Mouse (Mus musculus): Measurements from ENCODE around the gene Camk1g. TPM values are rescaled to one million over a fixed set of nuclear protein-coding genes. Genes with fewer than 3 reads are reported as not detected.

The Camk1g gene
- total RNA-seq, 1 experiment from 2014 or later: 0.09 TPM

DNA sequence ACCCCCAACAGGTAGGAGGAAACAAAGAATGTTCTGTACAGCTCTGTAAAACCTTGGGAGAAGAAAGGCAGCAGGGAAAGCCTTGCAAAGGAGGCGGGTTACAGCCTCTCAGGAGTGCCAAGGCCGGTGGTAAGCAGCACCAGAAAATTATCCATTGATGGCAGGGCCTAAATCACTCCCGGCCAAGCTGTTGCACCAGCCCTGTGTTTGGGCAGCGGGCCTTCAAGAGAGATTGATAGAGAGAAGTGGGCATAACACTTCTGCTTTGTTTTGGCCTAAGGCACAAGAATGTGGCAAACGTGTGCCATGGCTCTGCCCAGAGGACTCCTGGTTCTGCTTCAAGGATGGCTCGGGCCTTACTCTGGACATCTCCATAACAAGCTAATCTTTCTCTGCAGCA, 9.5 kb upstream of the Camk1g start:
- no peak for ATAC-seq (replicated peaks; ENCODE audit: low read depth, poor library complexity, severe bottlenecking)

DNA sequence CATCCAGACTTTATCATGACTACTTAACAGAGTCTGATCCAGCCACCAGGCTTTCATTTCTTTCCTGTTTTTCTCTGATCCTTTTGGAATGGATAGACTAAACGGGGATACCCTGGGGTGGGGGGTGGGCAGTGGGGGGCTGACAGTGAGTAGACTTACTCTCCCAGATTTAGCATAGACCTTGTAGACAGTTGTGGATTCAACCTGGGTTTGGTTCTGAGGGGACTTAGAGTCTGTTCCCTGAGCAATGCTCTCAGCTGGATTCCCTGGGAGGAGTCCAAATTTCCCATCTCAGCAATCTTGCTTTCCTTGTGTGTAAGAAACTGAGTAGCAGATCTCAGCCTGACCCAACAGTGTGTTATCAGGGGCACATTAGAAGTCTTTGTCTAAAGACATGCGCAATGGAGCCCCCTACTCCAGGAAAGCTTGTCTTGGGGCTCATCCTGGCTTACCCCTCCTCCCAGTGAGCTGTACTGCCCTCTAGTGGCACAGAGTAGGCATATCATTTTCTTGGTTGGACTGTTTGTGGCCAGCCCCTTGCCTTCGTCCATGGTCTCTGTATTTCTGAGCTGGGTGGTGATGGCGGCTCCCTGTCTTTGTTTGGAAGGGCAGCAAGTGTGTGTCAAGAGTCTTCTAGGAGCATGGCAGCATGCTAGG, 6.5 kb upstream of the Camk1g start:
- ATAC-seq (replicated peaks; ENCODE audit: low read depth, poor library complexity, severe bottlenecking): peak; percentile 93

DNA sequence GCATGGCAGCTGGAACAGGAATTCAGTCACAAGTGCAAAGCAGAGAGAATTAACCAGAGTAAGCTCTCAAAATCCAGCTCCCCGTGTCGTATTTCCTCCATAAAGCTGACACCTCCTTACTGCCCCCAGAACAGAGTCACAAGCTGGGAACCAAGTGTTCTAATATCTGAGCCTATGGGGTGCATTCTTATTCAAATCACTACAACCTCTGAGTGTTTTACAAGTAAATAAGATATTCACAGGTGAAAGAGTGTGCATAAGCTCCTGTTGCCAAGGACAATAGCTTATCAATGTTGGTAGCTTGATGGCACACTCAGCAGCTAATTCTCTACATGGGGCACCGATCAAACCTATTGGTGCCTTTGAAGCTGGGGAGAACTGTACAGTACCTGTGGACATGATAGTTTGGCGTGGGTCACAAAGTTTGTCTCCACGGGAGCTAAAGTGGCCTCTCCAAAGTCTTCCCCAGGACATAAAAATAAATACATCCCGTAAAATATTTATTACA, 3.9 kb upstream of the Camk1g start:
- ATAC-seq (replicated peaks; ENCODE audit: low read depth, poor library complexity, severe bottlenecking): no peak

DNA sequence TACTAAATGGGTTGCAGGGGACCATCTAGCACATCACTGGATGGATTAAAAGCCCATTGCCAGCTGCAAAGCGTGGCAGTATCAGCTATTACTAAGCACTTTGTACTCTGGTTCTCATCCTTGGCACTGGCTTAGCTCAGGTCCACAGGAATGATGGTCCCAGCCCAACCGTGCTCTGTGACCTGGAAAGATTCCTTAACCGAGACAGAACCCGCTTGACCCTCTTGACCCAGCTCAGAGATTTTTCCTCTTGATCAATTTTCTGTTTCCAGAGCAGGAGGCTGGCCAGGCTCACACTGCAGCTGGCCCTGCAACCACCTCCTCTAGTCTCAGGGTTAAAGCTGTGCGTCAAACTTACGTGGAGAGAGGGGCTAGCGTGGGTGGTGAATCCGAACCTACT, 1.0 kb downstream of the Camk1g start:
- ATAC-seq (replicated peaks; ENCODE audit: low read depth, poor library complexity, severe bottlenecking): no peak

DNA sequence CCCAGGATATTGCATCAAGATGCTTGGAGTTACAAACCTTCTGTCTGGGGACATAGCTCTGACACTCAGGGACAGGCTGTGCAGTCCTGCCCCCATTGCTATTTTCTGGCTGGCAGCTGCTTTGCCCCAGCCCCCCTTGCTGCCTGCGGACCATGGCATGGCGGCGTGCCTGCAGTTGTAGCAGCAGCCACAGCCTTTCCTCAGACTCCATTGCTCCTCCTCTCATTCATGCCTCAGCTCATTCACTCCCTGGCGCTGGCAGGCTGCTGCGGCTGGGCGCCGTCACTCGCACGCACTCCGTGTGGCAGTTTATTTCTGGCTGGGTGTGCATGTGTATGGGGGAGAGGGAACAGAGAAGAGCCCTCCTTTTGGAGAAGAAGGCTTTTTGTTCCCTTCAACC, 2.0 kb downstream of the Camk1g start:
- ATAC-seq (replicated peaks; ENCODE audit: low read depth, poor library complexity, severe bottlenecking): 0 out of 2 replicates have a peak, but pooled peaks have one; percentile 7

DNA sequence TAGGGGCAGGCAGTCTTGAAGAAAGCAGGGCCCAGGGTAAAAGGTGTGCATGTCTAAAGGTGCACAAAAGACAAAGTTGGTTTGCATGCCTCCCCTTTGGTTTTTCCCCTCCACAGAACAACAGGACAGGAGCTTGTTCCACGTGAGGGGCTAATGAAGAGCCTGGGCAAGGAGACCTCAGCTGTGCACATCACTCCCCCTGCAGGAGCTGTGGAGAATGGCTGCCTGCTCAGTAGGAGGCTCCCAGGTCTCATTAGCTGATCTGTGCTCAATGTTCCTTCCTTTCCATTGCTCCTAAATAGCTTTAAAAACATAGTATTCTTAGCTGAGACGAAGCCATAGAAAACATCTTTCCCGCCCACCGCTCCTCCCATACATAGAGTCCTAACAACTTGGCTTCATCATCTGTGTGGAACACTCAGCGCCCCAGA, 6.3 kb downstream of the Camk1g start:
- peak; percentile 97 for ATAC-seq (replicated peaks; ENCODE audit: low read depth, poor library complexity, severe bottlenecking)

DNA sequence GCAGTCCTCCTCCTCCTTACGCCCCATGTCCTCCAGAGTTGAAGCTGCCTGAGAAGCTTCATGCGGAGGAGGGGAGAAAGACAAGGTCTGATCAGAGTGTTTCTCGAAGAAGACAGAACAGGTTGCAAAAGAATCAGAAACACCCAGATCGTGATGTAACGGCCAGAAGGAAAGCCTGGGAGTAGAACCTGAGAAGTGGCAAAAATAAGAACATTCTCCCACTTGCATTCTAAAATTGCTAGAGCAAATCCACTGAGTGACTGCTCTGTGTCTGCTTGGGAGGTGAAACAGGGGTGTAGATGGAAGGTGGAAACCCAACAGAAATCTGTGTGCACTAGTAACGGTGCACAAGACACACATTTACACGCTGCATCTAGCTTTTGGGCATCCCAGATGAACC, 8.0 kb downstream of the Camk1g start:
- ATAC-seq (replicated peaks; ENCODE audit: low read depth, poor library complexity, severe bottlenecking): no peak

DNA sequence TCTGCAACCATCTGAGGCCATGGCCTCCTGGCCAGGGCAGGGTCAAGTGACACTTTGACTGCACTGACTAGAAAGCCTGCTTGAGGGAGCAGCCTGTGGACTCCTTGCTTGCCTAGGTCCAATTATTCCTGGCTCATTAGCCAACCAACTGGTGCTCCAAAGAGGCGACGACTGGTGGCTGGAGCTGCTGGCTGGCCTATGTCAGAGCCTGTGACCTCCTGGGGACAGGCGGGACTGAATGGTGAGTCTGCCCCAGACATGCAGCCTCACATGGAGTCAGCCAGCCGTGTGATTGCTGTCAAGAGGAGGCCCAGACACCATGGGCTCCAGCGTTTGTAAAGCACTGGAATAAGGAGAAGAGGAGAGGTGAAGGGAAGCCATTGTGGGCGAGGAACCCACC, 8.9 kb downstream of the Camk1g start:
- ATAC-seq (replicated peaks; ENCODE audit: low read depth, poor library complexity, severe bottlenecking): no peak

DNA sequence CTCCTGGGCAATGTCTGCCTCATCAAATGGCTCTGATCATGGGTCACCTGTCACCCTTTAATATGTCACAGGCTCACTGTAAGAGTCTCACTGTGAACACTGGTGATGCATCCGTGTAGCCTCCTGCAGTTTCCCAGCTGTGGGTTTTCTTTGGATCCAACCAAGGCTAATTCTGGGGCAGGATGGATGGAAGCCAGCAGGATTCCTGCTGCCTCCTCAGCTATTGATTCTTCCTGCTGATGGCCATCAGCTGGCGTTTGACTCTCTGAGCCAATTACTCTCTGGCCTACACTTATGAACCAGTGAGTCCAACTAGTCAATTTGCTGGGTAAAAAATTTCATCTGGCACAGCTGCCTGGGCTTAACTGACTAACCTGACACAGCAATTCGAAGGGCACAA, 10.9 kb downstream of the Camk1g start:
- ATAC-seq (replicated peaks; ENCODE audit: low read depth, poor library complexity, severe bottlenecking): no peak

DNA sequence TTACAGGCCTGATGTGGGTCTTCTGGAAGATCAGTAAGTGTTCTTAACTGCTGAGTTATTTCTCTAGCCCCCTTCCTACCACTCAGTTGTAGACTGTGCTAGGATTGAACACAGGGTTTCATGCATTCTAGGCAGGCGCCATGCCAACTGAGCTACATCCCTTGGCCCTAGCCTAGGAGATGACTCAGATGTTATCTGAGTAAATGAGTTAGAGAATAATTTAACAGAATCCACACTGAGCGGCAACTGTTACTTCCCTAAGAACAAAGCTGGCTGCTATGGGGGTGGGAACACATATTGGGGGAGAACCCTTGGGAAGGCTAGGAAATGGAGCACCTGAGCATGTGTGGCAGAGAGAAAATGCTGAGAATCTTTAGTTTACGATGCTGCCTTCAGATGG, 18.5 kb downstream of the Camk1g start:
- no peak for ATAC-seq (replicated peaks; ENCODE audit: low read depth, poor library complexity, severe bottlenecking)

DNA sequence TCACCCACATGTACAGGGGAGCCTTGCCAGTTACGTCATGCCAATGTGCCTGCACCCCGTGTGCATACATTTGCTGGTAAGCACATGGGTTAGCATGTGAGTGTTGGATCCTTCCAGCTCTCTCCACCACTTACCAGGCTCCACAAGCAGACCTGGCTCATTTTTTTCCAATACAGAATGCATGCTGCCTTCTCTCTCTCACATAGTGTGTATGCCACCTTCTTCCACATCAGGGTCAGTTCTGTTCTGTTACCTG, 19.6 kb downstream of the Camk1g start:
- ATAC-seq (replicated peaks; ENCODE audit: low read depth, poor library complexity, severe bottlenecking): no peak

DNA sequence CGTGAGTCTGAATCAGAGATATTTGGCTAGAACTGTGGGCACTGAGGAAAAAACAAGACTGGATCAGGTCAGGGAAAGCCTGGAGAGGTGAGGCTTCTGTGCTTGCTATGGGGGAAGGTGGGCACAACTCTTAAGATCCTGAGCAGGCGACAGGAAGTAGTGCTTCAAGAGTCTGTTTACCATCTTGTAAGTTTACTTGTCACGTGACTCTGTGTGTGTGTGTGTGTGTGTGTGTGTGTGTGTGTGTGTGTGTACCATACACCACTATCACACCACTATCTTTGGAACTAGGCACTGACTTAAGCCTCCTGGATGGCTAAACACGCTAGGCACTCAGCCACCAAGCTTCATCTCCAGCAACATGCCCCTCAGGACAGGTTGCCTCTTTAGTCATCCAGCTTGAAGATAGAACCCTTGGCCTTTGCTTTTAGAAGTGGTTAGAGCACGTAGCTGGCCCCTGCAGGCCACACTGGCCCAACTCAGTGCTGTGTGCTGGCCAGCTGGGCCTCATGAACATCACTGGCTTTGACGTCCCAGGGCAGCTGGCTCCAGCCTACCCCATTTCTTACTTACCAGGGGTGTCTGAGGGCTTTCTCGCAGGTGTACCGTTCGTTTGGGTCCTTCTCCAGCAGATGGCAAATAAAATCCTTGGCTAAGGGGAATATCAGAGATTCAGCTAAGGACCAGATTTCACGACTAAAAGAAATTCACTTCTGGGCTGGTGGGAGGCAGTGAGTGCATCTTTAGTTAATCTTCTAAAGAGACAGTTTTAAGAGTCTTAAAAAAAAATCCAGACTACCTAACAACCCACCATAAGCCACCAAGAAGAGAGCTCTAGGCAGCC, 20.2 kb downstream of the Camk1g start:
- ATAC-seq (replicated peaks; ENCODE audit: low read depth, poor library complexity, severe bottlenecking): no peak

DNA sequence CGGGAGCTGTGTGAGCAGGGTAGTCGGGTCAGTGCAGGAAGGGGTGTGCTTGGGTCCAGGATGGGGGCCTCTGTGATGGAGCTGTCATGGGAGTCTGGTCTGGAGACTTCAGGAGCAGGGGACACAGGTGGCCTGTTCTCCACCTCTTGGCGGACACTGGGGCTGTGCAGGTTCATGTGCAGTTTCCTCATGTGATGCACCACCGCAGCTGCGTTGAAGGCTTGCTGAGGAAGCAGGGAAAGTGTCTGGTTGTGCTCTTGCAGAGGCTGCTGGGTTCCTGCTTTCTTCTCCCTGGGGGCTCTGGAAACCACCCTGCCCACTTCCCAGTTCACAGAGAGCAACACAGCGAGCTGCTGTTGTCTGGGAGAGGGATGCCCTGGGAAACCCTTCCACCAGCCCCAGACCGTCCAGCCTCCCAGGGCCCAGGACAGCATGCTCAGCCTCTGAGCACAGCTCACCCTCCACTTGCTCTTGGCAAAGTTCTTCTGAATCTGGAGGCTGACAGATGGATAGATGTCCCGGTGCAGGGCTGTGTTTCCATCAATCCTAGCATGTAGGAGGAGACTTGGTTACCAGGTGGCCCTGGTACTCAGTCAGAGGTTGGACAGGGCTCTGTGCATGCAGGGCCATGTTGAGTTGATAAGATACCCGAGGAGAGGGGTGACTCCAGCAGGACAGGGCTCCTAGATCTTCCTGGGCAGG, 21.7 kb downstream of the Camk1g start:
- ATAC-seq (replicated peaks; ENCODE audit: low read depth, poor library complexity, severe bottlenecking): 0 out of 2 replicates have a peak, but pooled peaks have one; percentile 22

DNA sequence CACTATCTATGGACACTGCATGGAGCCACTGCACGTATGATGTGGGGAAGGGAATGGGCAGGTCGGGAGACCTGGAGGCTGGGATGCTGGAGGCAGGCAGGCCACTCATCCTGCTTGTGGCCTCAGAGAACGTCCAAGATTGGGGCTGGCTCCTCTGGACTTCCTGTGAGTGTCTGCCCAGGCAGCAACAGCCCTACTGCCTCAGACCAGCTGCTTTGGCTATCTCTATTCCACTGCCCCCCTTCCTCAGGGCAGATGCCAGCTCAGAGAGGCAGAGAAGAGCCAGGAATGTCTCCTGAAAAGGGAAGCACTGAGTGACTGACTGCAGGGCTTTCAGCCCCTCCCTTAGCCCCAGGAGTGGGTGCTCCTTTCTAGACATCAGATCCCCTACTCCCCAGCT, 23.2 kb downstream of the Camk1g start:
- no peak for ATAC-seq (replicated peaks; ENCODE audit: low read depth, poor library complexity, severe bottlenecking)

DNA sequence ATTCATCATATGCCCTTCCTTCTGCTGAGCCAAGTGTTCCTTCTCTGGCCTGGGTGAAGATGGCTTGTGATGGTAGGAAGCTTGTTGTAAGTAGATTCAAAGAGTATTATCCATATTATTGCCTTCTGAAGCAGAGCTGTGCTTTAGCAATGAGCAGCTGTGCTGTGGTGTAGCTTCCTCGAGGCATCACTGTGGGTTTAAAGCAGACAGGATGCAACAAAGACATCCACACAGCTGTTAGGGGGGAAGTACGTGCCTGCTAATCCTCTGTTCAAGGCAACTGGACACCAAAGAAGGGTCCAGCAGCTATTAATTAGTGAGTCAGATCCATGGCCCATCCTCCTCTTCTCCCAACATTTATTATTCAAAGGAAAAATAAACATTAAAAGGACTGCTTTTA, 25.1 kb downstream of the Camk1g start:
- ATAC-seq (replicated peaks; ENCODE audit: low read depth, poor library complexity, severe bottlenecking): no peak; the same call in 1 of the 2 replicates

DNA sequence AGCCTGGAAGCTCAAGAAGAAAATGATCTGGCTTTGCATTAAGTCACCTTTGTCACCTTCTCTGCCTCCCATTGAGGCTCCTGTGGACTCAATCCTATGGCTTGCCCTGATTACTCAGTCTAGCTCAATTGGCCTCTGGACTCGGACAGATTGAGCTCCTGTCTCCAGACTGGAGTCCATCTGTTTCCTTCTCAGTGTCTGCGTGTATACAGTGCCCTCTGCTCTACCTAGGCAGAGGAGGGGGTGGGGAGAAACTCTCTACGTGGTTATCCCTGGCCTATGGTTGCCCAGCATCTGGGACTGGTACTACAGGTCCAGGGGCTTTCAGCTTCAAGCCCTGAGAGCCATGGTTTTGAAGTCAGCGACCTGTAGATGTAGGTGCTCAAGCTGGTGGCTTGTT, 26.2 kb downstream of the Camk1g start:
- no peak for ATAC-seq (replicated peaks; ENCODE audit: low read depth, poor library complexity, severe bottlenecking)

DNA sequence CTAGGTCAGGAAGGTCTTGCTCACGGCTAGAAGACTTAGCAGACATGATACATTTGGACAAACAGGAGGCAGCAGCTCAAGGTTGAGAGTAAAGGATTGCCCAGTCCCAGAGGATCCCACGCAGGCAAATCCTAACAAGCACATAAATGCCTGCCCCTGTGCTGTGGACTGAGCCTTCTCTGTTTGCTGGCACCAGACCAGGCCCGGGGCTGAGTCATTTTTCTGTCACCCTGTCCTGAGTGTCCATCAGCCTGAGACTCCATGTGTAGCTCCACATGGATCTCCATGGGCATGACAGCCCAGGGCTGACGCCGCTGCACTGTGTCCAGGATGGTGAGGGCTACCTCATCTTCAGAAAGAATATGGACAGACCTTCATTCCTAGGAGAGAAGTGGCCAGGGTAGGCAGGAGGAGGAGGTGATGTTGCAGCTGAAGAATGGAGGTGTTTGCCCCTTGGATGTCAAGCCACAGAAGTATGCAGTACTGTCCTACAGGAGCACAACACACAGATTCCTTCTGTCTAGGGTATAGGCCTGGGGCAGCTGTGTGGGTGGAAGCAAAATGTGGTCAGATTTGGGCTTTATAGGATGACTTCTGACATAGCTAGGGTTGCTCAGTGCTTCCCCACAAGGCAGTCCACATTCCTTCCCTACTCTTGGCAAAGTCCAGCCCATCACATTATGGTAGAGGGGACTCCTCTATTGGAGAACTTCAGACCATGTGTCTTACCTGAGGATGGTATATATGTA, 27.7 kb downstream of the Camk1g start:
- ATAC-seq (replicated peaks; ENCODE audit: low read depth, poor library complexity, severe bottlenecking): no peak

DNA sequence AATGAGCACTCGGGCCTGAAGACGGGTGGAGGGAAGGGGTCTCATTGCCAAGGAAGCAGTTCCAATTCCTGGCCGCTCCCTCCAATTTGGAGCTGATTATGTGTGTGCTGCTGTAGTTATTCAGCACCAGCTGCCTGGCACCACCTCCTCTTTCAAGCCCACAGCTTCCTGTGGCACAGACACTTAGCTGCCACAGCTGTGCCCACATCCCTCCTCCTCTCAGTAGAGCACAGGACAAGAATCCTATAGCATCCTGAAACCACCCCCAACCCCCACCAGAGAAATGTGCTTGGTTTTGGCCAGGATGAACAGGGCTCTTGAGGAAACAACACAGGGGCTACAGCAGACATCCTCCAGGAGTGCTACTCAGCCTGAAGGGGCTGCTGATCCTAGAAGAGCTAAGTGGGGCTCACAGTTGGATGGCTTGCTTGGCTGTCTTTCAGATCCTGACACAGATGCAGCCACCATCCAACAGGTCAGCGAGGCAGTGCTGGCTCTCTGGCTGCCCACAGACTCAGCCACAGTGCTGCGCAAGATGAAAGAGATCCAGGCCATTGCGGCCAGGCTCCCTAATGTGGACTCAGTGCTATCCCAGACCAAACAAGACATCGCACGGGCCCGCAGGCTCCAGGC, 31.6 kb downstream of the Camk1g start:
- peak; percentile 90 for ATAC-seq (replicated peaks; ENCODE audit: low read depth, poor library complexity, severe bottlenecking)

DNA sequence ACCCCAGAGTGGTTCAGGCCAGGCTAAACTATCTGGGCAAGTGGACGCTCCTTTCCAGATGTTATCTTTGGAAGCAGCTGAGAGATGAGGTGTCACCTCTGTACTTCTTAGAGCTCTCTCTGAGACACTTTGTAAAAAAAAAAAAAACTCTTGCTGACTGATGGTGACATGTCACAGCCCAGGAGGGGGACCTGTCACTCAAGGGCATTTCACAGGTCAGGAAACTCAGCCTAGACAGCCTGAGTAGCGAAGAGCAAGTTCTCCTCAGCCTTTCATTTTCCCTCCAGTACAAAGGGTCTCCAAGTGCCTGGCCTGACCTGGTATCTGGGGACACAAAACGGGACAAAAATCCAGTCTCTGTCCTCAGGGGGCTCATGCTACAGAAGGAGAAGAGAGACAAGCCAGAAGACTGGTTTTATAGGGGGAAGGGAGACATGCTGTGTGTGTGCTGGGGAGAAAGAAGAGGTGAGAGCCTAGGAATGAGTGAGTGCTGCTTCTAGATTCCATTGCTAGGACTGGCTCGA, 32.2 kb downstream of the Camk1g start:
- peak; percentile 15 for ATAC-seq (replicated peaks; ENCODE audit: low read depth, poor library complexity, severe bottlenecking)

DNA sequence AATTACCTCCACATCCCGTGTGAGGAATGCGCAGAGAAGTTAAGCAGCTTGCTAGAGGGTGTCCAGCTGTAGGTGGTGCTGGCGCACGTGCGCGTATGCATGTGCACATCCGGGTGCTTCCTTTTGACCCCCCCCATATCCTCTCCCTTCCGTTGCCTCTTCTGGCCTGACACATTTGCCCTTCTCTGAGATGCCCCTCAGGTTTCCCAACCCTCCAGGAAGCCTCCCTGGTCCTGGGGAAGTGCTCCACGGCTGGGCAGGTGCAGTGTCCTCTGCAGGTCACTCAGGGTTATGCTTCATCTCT, 33.1 kb downstream of the Camk1g start:
- ATAC-seq (replicated peaks; ENCODE audit: low read depth, poor library complexity, severe bottlenecking): no peak

Data from common myeloid progenitor, adult 5-6 weeks (primary cell).